Mouse (Mus musculus): ENCODE measurements around the gene Lmcd1.

Lmcd1 gene

GRCm38 (mm10) chr6:112339016-112339415 is 65.5 kb downstream of the Lmcd1 start:
- in situ Hi-C loops (cut with MboI; ENCODE audit: low sequenced_read_pairs), result no loop called here

GRCm38 (mm10) chr6:112350452-112350851 is 76.9 kb downstream of the Lmcd1 start:
- in situ Hi-C loops (cut with MboI; ENCODE audit: low sequenced_read_pairs), result no loop called here

DNA sequence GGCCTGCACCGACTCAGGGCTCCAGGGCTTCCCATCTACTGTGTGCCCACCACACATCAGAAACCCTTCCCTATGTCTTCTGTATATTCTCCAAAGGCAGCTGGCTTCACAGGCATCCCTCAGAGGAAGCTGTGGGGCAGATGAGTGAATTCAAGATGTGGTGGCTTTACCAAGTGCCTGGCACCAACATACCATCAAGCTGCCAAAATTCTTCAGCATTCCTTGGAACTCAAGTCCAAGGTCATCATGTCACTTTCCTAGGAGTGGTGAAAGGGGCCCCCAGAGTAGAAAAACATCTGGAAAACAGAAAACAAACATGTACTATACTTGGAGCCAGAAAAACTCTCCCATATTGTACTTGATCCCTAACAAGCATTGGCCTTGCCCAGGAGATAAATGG is 85.8 kb downstream of the Lmcd1 start:
- in situ Hi-C loops (cut with MboI; ENCODE audit: low sequenced_read_pairs), result no loop called here

DNA sequence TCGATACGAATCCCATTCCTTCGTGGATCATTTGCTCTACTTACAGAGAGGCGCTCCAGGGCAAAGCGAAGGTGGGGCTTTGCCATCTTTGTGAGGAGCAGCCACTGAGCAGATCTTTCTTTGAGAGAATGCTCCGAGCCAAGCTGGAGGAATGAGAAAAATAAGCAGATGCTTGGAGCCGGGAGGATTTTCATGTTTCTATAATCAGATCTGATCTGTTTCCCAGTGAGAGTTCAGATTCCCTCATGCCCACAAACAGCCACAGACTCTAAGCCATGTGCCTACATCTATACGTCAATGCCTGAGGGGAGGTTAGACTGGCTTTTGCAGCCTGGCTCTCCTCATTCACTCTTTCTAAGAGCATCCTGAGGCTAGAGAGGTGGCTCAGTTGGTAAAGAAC is 87.1 kb downstream of the Lmcd1 start:
- in situ Hi-C loops (cut with MboI; ENCODE audit: low sequenced_read_pairs), result no loop called here

GRCm38 (mm10) chr6:112362349-112362958 is 88.9 kb downstream of the Lmcd1 start:
- in situ Hi-C loops (cut with MboI; ENCODE audit: low sequenced_read_pairs), result no loop called here

- in situ Hi-C loops (cut with MboI; ENCODE audit: low sequenced_read_pairs), result no loop called here
These were observed 91.0 kb downstream of the Lmcd1 start for GRCm38 (mm10) chr6:112364581-112364980.

GRCm38 (mm10) chr6:112365294-112365693 is 91.7 kb downstream of the Lmcd1 start:
- in situ Hi-C loops (cut with MboI; ENCODE audit: low sequenced_read_pairs), result no loop called here

DNA sequence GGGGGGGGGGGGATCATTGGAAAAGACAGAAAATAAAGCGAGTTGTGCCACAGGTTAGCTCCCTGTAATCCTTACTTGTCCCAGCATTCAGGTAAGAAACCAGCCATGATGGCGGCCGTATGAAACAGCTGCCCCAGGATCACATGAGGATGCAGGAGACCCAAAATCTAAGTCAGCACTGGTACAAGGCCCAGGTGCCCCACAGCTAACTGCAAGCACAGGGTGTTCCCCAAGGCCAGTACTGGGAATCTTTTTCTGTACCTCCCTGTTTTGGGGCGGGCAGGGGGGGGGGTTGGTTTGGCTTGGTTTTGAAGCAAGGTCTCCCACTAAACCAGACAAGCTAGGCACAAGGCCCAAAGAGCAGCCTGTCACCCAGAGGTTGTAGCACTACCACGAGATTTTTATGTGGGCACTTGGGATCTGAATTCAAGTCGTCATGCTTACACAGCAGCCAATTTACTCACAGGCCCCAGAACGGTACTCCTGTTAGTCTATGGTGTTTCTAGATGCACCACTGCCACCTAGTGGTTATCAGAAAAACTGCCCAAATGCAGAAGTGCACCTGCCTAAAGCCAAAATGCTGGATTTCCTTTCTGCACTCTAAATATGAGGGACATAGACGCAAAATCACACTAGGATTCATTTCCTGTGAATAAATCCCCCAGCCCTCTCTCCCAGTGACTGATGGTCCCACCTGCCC is 100.5 kb downstream of the Lmcd1 start:
- in situ Hi-C loops (cut with MboI; ENCODE audit: low sequenced_read_pairs), result no loop called here

- in situ Hi-C loops (cut with MboI; ENCODE audit: low sequenced_read_pairs), result no loop called here
These were observed 102.3 kb downstream of the Lmcd1 start for GRCm38 (mm10) chr6:112375661-112376392.

- in situ Hi-C loops (cut with MboI; ENCODE audit: low sequenced_read_pairs), result no loop called here
These were observed 105.5 kb downstream of the Lmcd1 start for GRCm38 (mm10) chr6:112379054-112379453.

Data from CH12F3 (cell line).